Mouse (Mus musculus) G1E (cell line): Measurements from ENCODE around the gene Acot1.

Experiments
- CTCF ChIP-seq: IDR thresholded peaks from 2 replicates; pipeline ENCODE4 v1.5.1; 2012; ENCODE audit warnings: low read depth, low read length, inconsistent platforms, mixed read lengths
- GATA1 ChIP-seq: IDR thresholded peaks from 2 replicates; pipeline ENCODE4 v1.6.1; 2012; ENCODE audit warnings: borderline replicate concordance, low read length, inconsistent platforms, mixed read lengths
- TAL1 ChIP-seq: conservative IDR thresholded peaks from 2 replicates; pipeline ENCODE4 v1.6.1; 2012; ENCODE audit warnings: low read depth, low read length, inconsistent platforms, mixed read lengths

GRCm38 (mm10) chr12:84063833-84064232 is 54.5 kb downstream of the Acot1 start:
- TF ChIP-seq CTCF (no peak), GATA1 (no peak), TAL1 (no peak)
